Mouse (Mus musculus): ENCODE data around the gene Rpl13a. TPM values are rescaled to one million over a fixed set of nuclear protein-coding genes. Genes with fewer than 3 reads are reported as not detected.

Rpl13a gene
- polyA plus RNA-seq, 1 experiment from 2014 or later, result 938 TPM

GRCm38 (mm10) chr7:45164833-45165232, 36.3 kb upstream of the Rpl13a start:
- H3K4me2 ChIP-seq (ENCODE audit: low read depth, low read length), result no peak overlapping the region
- H3K4me3 ChIP-seq (ENCODE audit: low read depth, low read length), result no peak overlapping the region
- peaks cover 76% of the 10 kb centered on the region for H3K27me3 ChIP-seq (ENCODE audit: insufficient read depth, low read length)
- peaks cover 15% of the 10 kb centered on the region for H3K9me3 ChIP-seq (ENCODE audit: low read length)
- ATAC-seq, result no peak
- no peak overlapping the region for H3K9ac ChIP-seq (replicated peaks)
- TF ChIP-seq CTCF (IDR thresholded peaks at IDR 0.05; ENCODE audit: low read depth) (no peak), EP300 (IDR thresholded peaks at IDR 0.05; ENCODE audit: low read depth) (no peak)
- H3K27ac ChIP-seq (ENCODE audit: low read depth), result no peak overlapping the region
- WGBS (ENCODE audit: insufficient replicate concordance), result 65% methylated on average over 5 of the region's 5 CpGs
- no peaks in the 10 kb centered on the region for H3K36me3 ChIP-seq (replicated peaks; ENCODE audit: insufficient read depth, low read length)
- H3K4me1 ChIP-seq (ENCODE audit: insufficient read depth), result peaks cover 15% of the 10 kb centered on the region
- no peak for DNase-seq

- Histone ChIP-seq H3K36me3 (replicated peaks; ENCODE audit: insufficient read depth, low read length) (no peaks in the 10 kb centered on the region; the same call in 1 of the 2 replicates), H3K4me2 (ENCODE audit: low read depth, low read length) (peak within 1 kb of the TSS; percentile 75), H3K27me3 (ENCODE audit: insufficient read depth, low read length) (peaks cover 67% of the 10 kb centered on the region), H3K4me3 (ENCODE audit: low read depth, low read length) (peak within 1 kb of the TSS; percentile 49), H3K4me1 (ENCODE audit: insufficient read depth) (peaks cover 15% of the 10 kb centered on the region), H3K27ac (ENCODE audit: low read depth) (no peak within 1 kb of the TSS), H3K9me3 (ENCODE audit: low read length) (peaks cover 6% of the 10 kb centered on the region), H3K9ac (replicated peaks) (peak within 1 kb of the TSS; percentile 44; the same call in 1 of the 2 replicates)
- DNase-seq (peak; percentile 57), ATAC-seq (no peak)
- 3% methylated on average over 32 of the region's 41 CpGs for WGBS (ENCODE audit: insufficient replicate concordance)
- TF ChIP-seq EP300 (IDR thresholded peaks at IDR 0.05; ENCODE audit: low read depth) (no peak), CTCF (IDR thresholded peaks at IDR 0.05; ENCODE audit: low read depth) (no peak)
These were observed 35.4 kb upstream of the Rpl13a start, which contains the start of gene Slc17a7 for GRCm38 (mm10) chr7:45163735-45164490. Slc17a7 (plus strand) TSS chr7:45163949.

- Histone ChIP-seq H3K36me3 (replicated peaks; ENCODE audit: insufficient read depth, low read length) (peaks cover under 1% of the 10 kb centered on the region; the same call in 1 of the 2 replicates), H3K4me1 (ENCODE audit: insufficient read depth) (peaks cover 15% of the 10 kb centered on the region), H3K4me3 (ENCODE audit: low read depth, low read length) (no peak overlapping the region), H3K27me3 (ENCODE audit: insufficient read depth, low read length) (peaks cover 59% of the 10 kb centered on the region), H3K9ac (replicated peaks) (no peak overlapping the region), H3K27ac (ENCODE audit: low read depth) (no peak overlapping the region), H3K4me2 (ENCODE audit: low read depth, low read length) (no peak overlapping the region), H3K9me3 (ENCODE audit: low read length) (no peaks in the 10 kb centered on the region)
- ATAC-seq (no peak), DNase-seq (no peak)
- 69% methylated on average over 9 of the region's 9 CpGs for WGBS (ENCODE audit: insufficient replicate concordance)
- TF ChIP-seq EP300 (IDR thresholded peaks at IDR 0.05; ENCODE audit: low read depth) (no peak), CTCF (IDR thresholded peaks at IDR 0.05; ENCODE audit: low read depth) (no peak)
These were observed 34.5 kb upstream of the Rpl13a start for GRCm38 (mm10) chr7:45162996-45163615.

- DNase-seq, result no peak
- H3K4me3 ChIP-seq (ENCODE audit: low read depth, low read length), result no peak overlapping the region; the same call in 1 of the 2 replicates
- H3K27me3 ChIP-seq (ENCODE audit: insufficient read depth, low read length), result peaks cover 54% of the 10 kb centered on the region
- 26% methylated on average over 6 of the region's 6 CpGs for WGBS (ENCODE audit: insufficient replicate concordance)
- peak; percentile 24; the same call in 1 of the 2 replicates for ATAC-seq
- H3K9ac ChIP-seq (replicated peaks), result no peak overlapping the region; the same call in 1 of the 2 replicates
- TF ChIP-seq CTCF (IDR thresholded peaks at IDR 0.05; ENCODE audit: low read depth) (no peak), EP300 (IDR thresholded peaks at IDR 0.05; ENCODE audit: low read depth) (no peak)
- peaks cover 15% of the 10 kb centered on the region for H3K4me1 ChIP-seq (ENCODE audit: insufficient read depth)
- peaks cover 2% of the 10 kb centered on the region; the same call in 1 of the 2 replicates for H3K36me3 ChIP-seq (replicated peaks; ENCODE audit: insufficient read depth, low read length)
- no peak overlapping the region for H3K27ac ChIP-seq (ENCODE audit: low read depth)
- H3K9me3 ChIP-seq (ENCODE audit: low read length), result no peaks in the 10 kb centered on the region
- H3K4me2 ChIP-seq (ENCODE audit: low read depth, low read length), result peak overlapping the region; percentile 79
These were observed 34.0 kb upstream of the Rpl13a start for GRCm38 (mm10) chr7:45162551-45162950.

GRCm38 (mm10) chr7:45161612-45162473, 33.3 kb upstream of the Rpl13a start:
- Histone ChIP-seq H3K9me3 (ENCODE audit: low read length) (no peaks in the 10 kb centered on the region), H3K4me3 (ENCODE audit: low read depth, low read length) (peak overlapping the region; percentile 40), H3K27me3 (ENCODE audit: insufficient read depth, low read length) (peaks cover 46% of the 10 kb centered on the region), H3K4me1 (ENCODE audit: insufficient read depth) (peaks cover 15% of the 10 kb centered on the region), H3K4me2 (ENCODE audit: low read depth, low read length) (peak overlapping the region; percentile 79), H3K27ac (ENCODE audit: low read depth) (no peak overlapping the region), H3K9ac (replicated peaks) (no peak overlapping the region; the same call in none of the 2 replicates), H3K36me3 (replicated peaks; ENCODE audit: insufficient read depth, low read length) (peaks cover 2% of the 10 kb centered on the region; the same call in 1 of the 2 replicates)
- DNase-seq (peak; percentile 88), ATAC-seq (peak; percentile 86)
- 5% methylated on average over 35 of the region's 35 CpGs for WGBS (ENCODE audit: insufficient replicate concordance)
- TF ChIP-seq CTCF (IDR thresholded peaks at IDR 0.05; ENCODE audit: low read depth), result peak; percentile 93
- TF ChIP-seq EP300 (IDR thresholded peaks at IDR 0.05; ENCODE audit: low read depth), result no peak
